Mouse (Mus musculus): ENCODE results near the gene Rnf26.

Gene Rnf26

DNA sequence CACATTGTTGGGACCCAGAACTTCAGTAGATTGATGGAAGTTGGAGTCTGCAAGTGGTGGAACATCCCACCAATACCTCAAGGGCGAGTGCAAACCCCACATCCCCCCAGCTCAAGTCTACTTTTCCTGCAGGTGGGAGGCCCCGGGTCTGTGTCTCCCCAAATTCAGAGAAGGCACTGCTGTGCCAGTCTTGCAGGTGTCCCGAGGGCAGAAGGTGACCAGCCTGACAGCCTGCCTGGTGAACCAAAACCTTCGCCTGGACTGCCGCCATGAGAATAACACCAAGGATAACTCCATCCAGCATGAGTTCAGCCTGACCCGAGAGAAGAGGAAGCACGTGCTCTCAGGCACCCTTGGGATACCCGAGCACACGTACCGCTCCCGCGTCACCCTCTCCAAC, 66.9 kb downstream of the Rnf26 start:
- no peak for DNase-seq (ENCODE audit: low spot score)

DNA sequence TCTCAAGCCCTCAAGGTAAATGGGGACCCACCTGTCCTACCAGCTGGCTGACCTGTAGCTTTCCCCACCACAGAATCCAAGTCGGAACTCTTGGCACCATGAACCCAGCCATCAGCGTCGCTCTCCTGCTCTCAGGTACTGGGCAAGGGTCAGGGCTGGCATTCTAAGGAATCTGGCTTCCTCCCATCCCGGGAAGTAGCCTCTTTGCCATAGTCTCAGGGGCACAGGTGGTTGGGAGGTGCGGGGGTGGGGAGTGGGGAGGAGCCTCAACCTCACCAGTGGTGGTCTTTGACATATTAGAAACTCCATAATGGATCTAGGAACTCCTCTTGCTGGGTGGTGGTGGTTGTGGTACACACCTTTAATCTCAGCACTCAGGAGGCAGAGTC, 67.4 kb downstream of the Rnf26 start:
- no peak for DNase-seq (ENCODE audit: low spot score)
